Mouse (Mus musculus) midbrain, embryonic 15.5 days (tissue): ENCODE measurements around the gene Med31. TPM values are rescaled to one million over a fixed set of nuclear protein-coding genes. Genes with fewer than 3 reads are reported as not detected.
"Not testable (repeated sequence)": the region's sequence is repeated elsewhere in the genome, so short reads cannot be mapped to it uniquely, and the experiment has no call there.

Experiments used
- ATAC-seq: fragments of 200-750 bp; cut with Nextera tagmentation; replicated peaks from 2 replicates; pipeline ENCODE4 v1.8.0; 2017; ENCODE audit warnings: moderate TSS enrichment
- H3K27ac ChIP-seq: fragments of 300-500 bp; sonication (generic); 2 replicates; pipeline ENCODE4 v1.5.1; 2015; ENCODE audit warnings: mild to moderate bottlenecking, inconsistent platforms
- H3K27me3 ChIP-seq: fragments of 300-500 bp; sonication (generic); replicated peaks from 2 replicates; pipeline ENCODE4 v1.6.1; 2015; ENCODE audit warnings: inconsistent platforms
- H3K36me3 ChIP-seq: fragments of 300-500 bp; sonication (generic); replicated peaks from 2 replicates; pipeline ENCODE4 v1.6.1; 2015; ENCODE audit warnings: inconsistent platforms
- H3K4me1 ChIP-seq: fragments of 300-500 bp; sonication (generic); 2 replicates; pipeline ENCODE4 v1.6.1; 2015; ENCODE audit warnings: inconsistent platforms
- H3K4me2 ChIP-seq: fragments of 300-500 bp; sonication (generic); 2 replicates; pipeline ENCODE4 v1.6.1; 2015; ENCODE audit warnings: inconsistent platforms, mild to moderate bottlenecking, moderate library complexity
- H3K4me3 ChIP-seq: fragments of 300-500 bp; sonication (generic); 2 replicates; pipeline ENCODE4 v1.5.1; 2015; ENCODE audit warnings: mild to moderate bottlenecking, inconsistent platforms
- H3K9ac ChIP-seq: fragments of 300-500 bp; sonication (generic); 2 replicates; pipeline ENCODE4 v1.6.1; 2015; ENCODE audit warnings: mild to moderate bottlenecking, inconsistent platforms
- H3K9me3 ChIP-seq: fragments of 300-500 bp; sonication (generic); 2 replicates; pipeline ENCODE4 v1.6.1; 2016; ENCODE audit warnings: inconsistent platforms
- WGBS: fragments of 180-500 bp; shearing (Covaris S2); methylation state at CpG from one replicate; pipeline ENCODE4 v1.1.7; 2015; ENCODE audit warnings: mixed read lengths; 5-methylcytosine and 5-hydroxymethylcytosine counted together
- polyA plus RNA-seq: library from polyadenylated mRNA; unstranded; fragments of >200 nt; fragmentation: Nextera tagmentation; extraction: Ambion mirVana; gene quantifications from 2 replicates; pipeline ENCODE4 v1.2.1, GENCODE M21; 2015

The Med31 gene
- polyA plus RNA-seq, 1 experiment from 2014 or later, result 53.5 TPM

GRCm38 (mm10) chr11:72190857-72191256 is 24.5 kb downstream of the Med31 start:
- Histone ChIP-seq H3K4me3 (no peak overlapping the region), H3K9ac (no peak overlapping the region), H3K27ac (no peak overlapping the region), H3K36me3 (peaks cover 35% of the 10 kb centered on the region), H3K4me2 (no peak overlapping the region), H3K27me3 (no peaks in the 10 kb centered on the region), H3K9me3 (no peaks in the 10 kb centered on the region), H3K4me1 (no peaks in the 10 kb centered on the region)
- ATAC-seq, result no peak
- 73% methylated on average over 1 of the region's 1 CpGs for WGBS

GRCm38 (mm10) chr11:72184252-72184651 is 31.1 kb downstream of the Med31 start:
- ATAC-seq, result no peak
- Histone ChIP-seq H3K4me2 (no peak overlapping the region), H3K9me3 (no peaks in the 10 kb centered on the region), H3K4me1 (no peaks in the 10 kb centered on the region), H3K9ac (no peak overlapping the region), H3K36me3 (peaks cover 20% of the 10 kb centered on the region), H3K4me3 (no peak overlapping the region), H3K27ac (no peak overlapping the region), H3K27me3 (no peaks in the 10 kb centered on the region)
- WGBS, result 88% methylated on average over 4 of the region's 4 CpGs

GRCm38 (mm10) chr11:72181136-72181535 is 34.3 kb downstream of the Med31 start:
- no peak overlapping the region for H3K4me3 ChIP-seq
- H3K27me3 ChIP-seq, result no peaks in the 10 kb centered on the region
- no peaks in the 10 kb centered on the region for H3K4me1 ChIP-seq
- H3K9ac ChIP-seq, result no peak overlapping the region
- no peaks in the 10 kb centered on the region for H3K9me3 ChIP-seq
- no peak for ATAC-seq
- H3K27ac ChIP-seq, result no peak overlapping the region
- 96% methylated on average over 4 of the region's 4 CpGs for WGBS
- no peak overlapping the region for H3K4me2 ChIP-seq
- H3K36me3 ChIP-seq, result peaks cover 18% of the 10 kb centered on the region

GRCm38 (mm10) chr11:72180556-72180955 is 34.8 kb downstream of the Med31 start:
- no peak overlapping the region for H3K27ac ChIP-seq
- peaks cover 24% of the 10 kb centered on the region for H3K36me3 ChIP-seq
- 90% methylated on average over 5 of the region's 5 CpGs for WGBS
- H3K9me3 ChIP-seq, result no peaks in the 10 kb centered on the region
- H3K27me3 ChIP-seq, result no peaks in the 10 kb centered on the region
- no peaks in the 10 kb centered on the region for H3K4me1 ChIP-seq
- no peak overlapping the region for H3K9ac ChIP-seq
- ATAC-seq, result no peak
- H3K4me3 ChIP-seq, result no peak overlapping the region
- H3K4me2 ChIP-seq, result no peak overlapping the region

- no peak overlapping the region for H3K4me2 ChIP-seq
- no peak for ATAC-seq
- peaks cover 41% of the 10 kb centered on the region for H3K36me3 ChIP-seq
- H3K4me3 ChIP-seq, result no peak overlapping the region
- H3K27me3 ChIP-seq, result no peaks in the 10 kb centered on the region
- no peak overlapping the region for H3K9ac ChIP-seq
- 21% methylated on average over 3 of the region's 3 CpGs for WGBS
- no peaks in the 10 kb centered on the region for H3K4me1 ChIP-seq
- H3K9me3 ChIP-seq, result no peaks in the 10 kb centered on the region
- H3K27ac ChIP-seq, result no peak overlapping the region
These were observed 38.8 kb downstream of the Med31 start for GRCm38 (mm10) chr11:72176553-72176952.

GRCm38 (mm10) chr11:72175966-72176365 is 39.4 kb downstream of the Med31 start:
- peaks cover 41% of the 10 kb centered on the region for H3K36me3 ChIP-seq
- no peak for ATAC-seq

GRCm38 (mm10) chr11:72174721-72175120 is 40.7 kb downstream of the Med31 start:
- H3K27me3 ChIP-seq, result no peaks in the 10 kb centered on the region
- H3K4me3 ChIP-seq, result no peak overlapping the region
- no peak overlapping the region for H3K27ac ChIP-seq
- H3K4me2 ChIP-seq, result no peak overlapping the region
- ATAC-seq, result no peak
- WGBS, result 96% methylated on average over 6 of the region's 6 CpGs
- H3K9me3 ChIP-seq, result no peaks in the 10 kb centered on the region
- H3K4me1 ChIP-seq, result no peaks in the 10 kb centered on the region
- H3K36me3 ChIP-seq, result peaks cover 38% of the 10 kb centered on the region
- H3K9ac ChIP-seq, result no peak overlapping the region

More at GRCm38 (mm10) chr11:72175966-72176365, 39.4 kb downstream of the Med31 start:
- H3K4me1 ChIP-seq, result no peaks in the 10 kb centered on the region
- H3K4me3 ChIP-seq, result no peak overlapping the region
- WGBS, result 72% methylated on average over 5 of the region's 5 CpGs
- H3K9me3 ChIP-seq, result no peaks in the 10 kb centered on the region
- H3K4me2 ChIP-seq, result no peak overlapping the region
- no peaks in the 10 kb centered on the region for H3K27me3 ChIP-seq
- H3K9ac ChIP-seq, result no peak overlapping the region
- H3K27ac ChIP-seq, result no peak overlapping the region

GRCm38 (mm10) chr11:72173506-72173905 is 41.9 kb downstream of the Med31 start:
- 91% methylated on average over 5 of the region's 5 CpGs for WGBS
- H3K36me3 ChIP-seq, result peaks cover 41% of the 10 kb centered on the region
- no peak overlapping the region for H3K27ac ChIP-seq

GRCm38 (mm10) chr11:72171906-72172305 is 43.5 kb downstream of the Med31 start:
- H3K9ac ChIP-seq, H3K4me2 ChIP-seq, H3K4me1 ChIP-seq, H3K27me3 ChIP-seq, ATAC-seq, H3K27ac ChIP-seq, H3K9me3 ChIP-seq, H3K4me3 ChIP-seq: not testable (repeated sequence)
- WGBS, result 90% methylated on average over 4 of the region's 4 CpGs
- peaks cover 43% of the 10 kb centered on the region for H3K36me3 ChIP-seq

More at GRCm38 (mm10) chr11:72173506-72173905, 41.9 kb downstream of the Med31 start:
- Histone ChIP-seq H3K27me3 (no peaks in the 10 kb centered on the region), H3K4me1 (no peaks in the 10 kb centered on the region), H3K4me3 (no peak overlapping the region), H3K4me2 (no peak overlapping the region), H3K9ac (no peak overlapping the region), H3K9me3 (no peaks in the 10 kb centered on the region)
- no peak for ATAC-seq

- peaks cover 48% of the 10 kb centered on the region for H3K36me3 ChIP-seq
- no peaks in the 10 kb centered on the region for H3K4me1 ChIP-seq
- H3K9ac ChIP-seq, result no peak overlapping the region
- no peaks in the 10 kb centered on the region for H3K27me3 ChIP-seq
- H3K4me2 ChIP-seq, result no peak overlapping the region
- no peak overlapping the region for H3K4me3 ChIP-seq
- H3K27ac ChIP-seq, result no peak overlapping the region
- ATAC-seq, result no peak
- WGBS, result 88% methylated on average over 4 of the region's 4 CpGs
- no peaks in the 10 kb centered on the region for H3K9me3 ChIP-seq
These were observed 45.5 kb downstream of the Med31 start for GRCm38 (mm10) chr11:72169871-72170270.

- Histone ChIP-seq H3K4me1 (no peaks in the 10 kb centered on the region), H3K4me3 (no peak overlapping the region), H3K36me3 (peaks cover 53% of the 10 kb centered on the region), H3K4me2 (no peak overlapping the region), H3K27me3 (no peaks in the 10 kb centered on the region), H3K9ac (no peak overlapping the region), H3K27ac (no peak overlapping the region), H3K9me3 (no peaks in the 10 kb centered on the region)
- 98% methylated on average over 2 of the region's 2 CpGs for WGBS
- no peak for ATAC-seq
These were observed 52.2 kb downstream of the Med31 start for GRCm38 (mm10) chr11:72163198-72163597.
